20 mouse cellular contexts compared by ENCODE assay signal in genomic region chr7:25192110-25192509, GRCm38 (mm10). TPM values are rescaled to one million over a fixed set of nuclear protein-coding genes. Genes with fewer than 3 reads are reported as not detected.
DNase-seq lines count a peak whose midpoint lies in the region; ATAC-seq lines count a peak whose summit lies in the region.
"Had no signal": no experiment of that assay in that cellular context is flagged by ENCODE, and none has a peak within 500 bp of the region (broad histone marks: within the 10 kb centered on the region; RNA-seq: fewer than 3 reads in every experiment).

No protein-coding gene starts in this region.

- no peak overlapping the region for H3K9ac ChIP-seq in forebrain, embryonic 14.5 days (ENCODE audit: low read length)
- H3K9ac ChIP-seq in forebrain, embryonic 13.5 days = no peak overlapping the region
- H3K9ac ChIP-seq in midbrain, embryonic 14.5 days (replicated peaks; ENCODE audit: low read length) = no peak overlapping the region
- H3K9ac ChIP-seq in midbrain, embryonic 16.5 days (ENCODE audit: low read depth, low read length) = no peak overlapping the region
- H3K9ac ChIP-seq: intestine, embryonic 15.5 days; limb, embryonic 12.5 days; liver, embryonic 13.5 days had no signal

- 83% methylated on average over 8 of the region's 8 CpGs for WGBS in forebrain, embryonic 14.5 days
- 79% methylated on average over 8 of the region's 8 CpGs for WGBS in forebrain, embryonic 13.5 days
- WGBS in midbrain, embryonic 14.5 days = 65% methylated on average over 8 of the region's 8 CpGs
- 71% methylated on average over 8 of the region's 8 CpGs for WGBS in midbrain, embryonic 10.5 days
- 60% methylated on average over 8 of the region's 8 CpGs for WGBS in midbrain, embryonic 16.5 days

- no peak overlapping the region for H3K4me2 ChIP-seq in forebrain, embryonic 14.5 days (ENCODE audit: low read length)
- no peak overlapping the region for H3K4me2 ChIP-seq in forebrain, embryonic 13.5 days
- H3K4me2 ChIP-seq in midbrain, embryonic 14.5 days (ENCODE audit: low read length) = no peak overlapping the region
- H3K4me2 ChIP-seq in midbrain, embryonic 16.5 days (ENCODE audit: low read length) = no peak overlapping the region
- H3K4me2 ChIP-seq: intestine, embryonic 15.5 days; limb, embryonic 12.5 days; liver, embryonic 13.5 days had no signal

- no peaks in the 10 kb centered on the region for H3K4me1 ChIP-seq in forebrain, embryonic 14.5 days (ENCODE audit: control insufficient read depth, insufficient read depth, low read length)
- peaks cover 3% of the 10 kb centered on the region; the same call in 1 of the 2 replicates for H3K4me1 ChIP-seq in forebrain, embryonic 13.5 days
- H3K4me1 ChIP-seq in midbrain, embryonic 14.5 days (ENCODE audit: control insufficient read depth, insufficient read depth, low read length) = no peaks in the 10 kb centered on the region
- H3K4me1 ChIP-seq in midbrain, embryonic 10.5 days = peaks cover 4% of the 10 kb centered on the region; the same call in 1 of the 2 replicates
- no peaks in the 10 kb centered on the region for H3K4me1 ChIP-seq in midbrain, embryonic 16.5 days (ENCODE audit: control insufficient read depth, insufficient read depth, low read length)
- H3K4me1 ChIP-seq: heart, embryonic 10.5 days; intestine, embryonic 15.5 days had no signal

- H3K27ac ChIP-seq in forebrain, embryonic 14.5 days (ENCODE audit: low read depth, low read length) = no peak overlapping the region
- no peak overlapping the region for H3K27ac ChIP-seq in forebrain, embryonic 13.5 days
- H3K27ac ChIP-seq in midbrain, embryonic 14.5 days (replicated peaks; ENCODE audit: low read depth, low read length) = no peak overlapping the region
- no peak overlapping the region for H3K27ac ChIP-seq in midbrain, embryonic 10.5 days (replicated peaks)
- H3K27ac ChIP-seq in midbrain, embryonic 16.5 days (ENCODE audit: low read length) = 0 out of 2 replicates have a peak overlapping the region, but pooled peaks have one; percentile 22
- H3K27ac ChIP-seq: heart, embryonic 10.5 days; intestine, embryonic 15.5 days; limb, embryonic 12.5 days; liver, embryonic 13.5 days had no signal

- peak; percentile 22 for DNase-seq in forebrain, embryonic 14.5 days (ENCODE audit: low spot score)
- DNase-seq in midbrain, embryonic 14.5 days = peak; percentile 71
- no peak for DNase-seq in midbrain, embryonic 10.5 days (ENCODE audit: low spot score)
- peak; percentile 74 for DNase-seq in ZHBTc4 (ENCODE audit: low read depth, low spot score)
- DNase-seq in spleen, adult 18-20 months = no peak
- no peak for DNase-seq in left cerebral cortex, postnatal 14 days (ENCODE audit: low spot score in 2 of 2)
- DNase-seq: adrenal gland, postnatal 25 days; cerebellum, adult 11 months; heart, postnatal 4 days; kidney, adult 8-10 months; kidney, postnatal 14 days; liver, embryonic 13.5 days; lung, adult 2 months; right cerebral cortex, postnatal 14 days; thymus, postnatal 36 days had no signal

- no peaks in the 10 kb centered on the region for H3K9me3 ChIP-seq in forebrain, embryonic 14.5 days (replicated peaks; ENCODE audit: control insufficient read depth, low read length)
- no peaks in the 10 kb centered on the region for H3K9me3 ChIP-seq in forebrain, embryonic 13.5 days (replicated peaks)
- H3K9me3 ChIP-seq in midbrain, embryonic 14.5 days (ENCODE audit: control insufficient read depth, low read length) = no peaks in the 10 kb centered on the region
- H3K9me3 ChIP-seq in midbrain, embryonic 10.5 days (replicated peaks) = no peaks in the 10 kb centered on the region
- no peaks in the 10 kb centered on the region for H3K9me3 ChIP-seq in midbrain, embryonic 16.5 days (replicated peaks; ENCODE audit: control insufficient read depth, low read length, poor library complexity, severe bottlenecking)
- H3K9me3 ChIP-seq: heart, embryonic 10.5 days; intestine, embryonic 15.5 days; limb, embryonic 12.5 days; liver, embryonic 13.5 days had no signal

- no peaks in the 10 kb centered on the region for H3K27me3 ChIP-seq in forebrain, embryonic 14.5 days (replicated peaks; ENCODE audit: control insufficient read depth, insufficient read depth, low read length)
- H3K27me3 ChIP-seq in forebrain, embryonic 13.5 days = no peaks in the 10 kb centered on the region
- H3K27me3 ChIP-seq in midbrain, embryonic 14.5 days (ENCODE audit: control insufficient read depth, insufficient read depth, low read length) = no peaks in the 10 kb centered on the region
- no peaks in the 10 kb centered on the region for H3K27me3 ChIP-seq in midbrain, embryonic 10.5 days (ENCODE audit: low read depth, poor library complexity, severe bottlenecking)
- no peaks in the 10 kb centered on the region for H3K27me3 ChIP-seq in midbrain, embryonic 16.5 days (ENCODE audit: control insufficient read depth, insufficient read depth, low read depth, low read length)
- H3K27me3 ChIP-seq: intestine, embryonic 15.5 days; limb, embryonic 12.5 days; liver, embryonic 13.5 days had no signal

- no peak overlapping the region for H3K4me3 ChIP-seq in forebrain, embryonic 14.5 days (ENCODE audit: low read depth, low read length)
- H3K4me3 ChIP-seq in forebrain, embryonic 13.5 days = no peak overlapping the region
- H3K4me3 ChIP-seq in midbrain, embryonic 14.5 days (replicated peaks; ENCODE audit: low read depth, low read length) = no peak overlapping the region
- no peak overlapping the region for H3K4me3 ChIP-seq in midbrain, embryonic 10.5 days
- H3K4me3 ChIP-seq in midbrain, embryonic 16.5 days (ENCODE audit: low read depth, low read length) = no peak overlapping the region; the same call in 1 of the 2 replicates
- H3K4me3 ChIP-seq: heart, embryonic 10.5 days; intestine, embryonic 15.5 days; limb, embryonic 12.5 days; liver, embryonic 13.5 days had no signal

- H3K36me3 ChIP-seq in forebrain, embryonic 14.5 days (ENCODE audit: control insufficient read depth, insufficient read depth, low read length) = no peaks in the 10 kb centered on the region
- H3K36me3 ChIP-seq in forebrain, embryonic 13.5 days (ENCODE audit: poor library complexity, severe bottlenecking) = no peaks in the 10 kb centered on the region
- no peaks in the 10 kb centered on the region for H3K36me3 ChIP-seq in midbrain, embryonic 14.5 days (ENCODE audit: control insufficient read depth, insufficient read depth, low read length)
- no peaks in the 10 kb centered on the region for H3K36me3 ChIP-seq in midbrain, embryonic 10.5 days
- no peaks in the 10 kb centered on the region for H3K36me3 ChIP-seq in midbrain, embryonic 16.5 days (ENCODE audit: control insufficient read depth, insufficient read depth, low read length)
- H3K36me3 ChIP-seq: heart, embryonic 10.5 days; intestine, embryonic 15.5 days; limb, embryonic 12.5 days; liver, embryonic 13.5 days had no signal

- intact Hi-C loops in left cerebral cortex, postnatal 14 days (cut with DNase I) = no loop called here

- ATAC-seq in forebrain, embryonic 14.5 days = no peak
- ATAC-seq in forebrain, embryonic 13.5 days = no peak
- no peak for ATAC-seq in midbrain, embryonic 14.5 days (ENCODE audit: low FRiP score, low TSS enrichment)
- peak; percentile 71 for ATAC-seq in midbrain, embryonic 16.5 days
- ATAC-seq: intestine, embryonic 15.5 days had no signal

RNA-seq across cellular contexts. Expression of gene Pou2f2, which starts 12.6 kb away (rescaled TPM):
- polyA plus RNA-seq in forebrain, embryonic 14.5 days (2014; fragmentation: Nextera tagmentation; extraction: Ambion mirVana) = 15.5 and 21.1 TPM in 2 replicates
- polyA plus RNA-seq in forebrain, embryonic 13.5 days (2015; fragmentation: Nextera tagmentation; extraction: Ambion mirVana) = 21.9 and 22.2 TPM in 2 replicates
- 40.6 and 46.7 TPM in 2 replicates for polyA plus RNA-seq in midbrain, embryonic 14.5 days (2014; fragmentation: Nextera tagmentation; extraction: Ambion mirVana)
- polyA plus RNA-seq in midbrain, embryonic 10.5 days (2016; fragmentation: Nextera tagmentation; extraction: Ambion mirVana) = 13.6 and 26.5 TPM in 2 replicates
- 42.9 and 56.4 TPM in 2 replicates for polyA plus RNA-seq in midbrain, embryonic 16.5 days (2015; fragmentation: Nextera tagmentation; extraction: Ambion mirVana)
- total RNA-seq in left cerebral cortex, postnatal 14 days (2021) = 10 to 100 TPM; 11.5 to 13.0 TPM

RNA-seq across cellular contexts. Expression of gene Dedd2, which starts 28.3 kb away (rescaled TPM):
- polyA plus RNA-seq in forebrain, embryonic 14.5 days (2014; fragmentation: Nextera tagmentation; extraction: Ambion mirVana) = 10.8 and 12.5 TPM in 2 replicates
- polyA plus RNA-seq in forebrain, embryonic 13.5 days (2015; fragmentation: Nextera tagmentation; extraction: Ambion mirVana) = 11.0 and 12.5 TPM in 2 replicates
- polyA plus RNA-seq in midbrain, embryonic 14.5 days (2014; fragmentation: Nextera tagmentation; extraction: Ambion mirVana) = 15.7 and 15.9 TPM in 2 replicates
- polyA plus RNA-seq in midbrain, embryonic 10.5 days (2016; fragmentation: Nextera tagmentation; extraction: Ambion mirVana) = 8.4 TPM in 2 replicates
- 14.1 and 14.6 TPM in 2 replicates for polyA plus RNA-seq in midbrain, embryonic 16.5 days (2015; fragmentation: Nextera tagmentation; extraction: Ambion mirVana)
- 10 to 100 TPM; 25.0 to 26.0 TPM for total RNA-seq in left cerebral cortex, postnatal 14 days (2021)

RNA-seq across cellular contexts. Expression of gene Zfp526, which starts 29.1 kb away (rescaled TPM):
- 2.3 and 2.8 TPM in 2 replicates for polyA plus RNA-seq in forebrain, embryonic 14.5 days (2014; fragmentation: Nextera tagmentation; extraction: Ambion mirVana)
- 2.0 and 2.1 TPM in 2 replicates for polyA plus RNA-seq in forebrain, embryonic 13.5 days (2015; fragmentation: Nextera tagmentation; extraction: Ambion mirVana)
- 2.5 TPM in 2 replicates for polyA plus RNA-seq in midbrain, embryonic 14.5 days (2014; fragmentation: Nextera tagmentation; extraction: Ambion mirVana)
- 2.7 and 2.8 TPM in 2 replicates for polyA plus RNA-seq in midbrain, embryonic 10.5 days (2016; fragmentation: Nextera tagmentation; extraction: Ambion mirVana)
- polyA plus RNA-seq in midbrain, embryonic 16.5 days (2015; fragmentation: Nextera tagmentation; extraction: Ambion mirVana) = 1.7 TPM in 2 replicates
- 10 to 100 TPM in 1 of 2 experiments, 1 to 10 TPM in 1; 9.2 to 10.3 TPM for total RNA-seq in left cerebral cortex, postnatal 14 days (2021)

RNA-seq across cellular contexts. Expression of gene Gsk3a, which starts 45.5 kb away (rescaled TPM):
- 20.2 and 20.5 TPM in 2 replicates for polyA plus RNA-seq in forebrain, embryonic 14.5 days (2014; fragmentation: Nextera tagmentation; extraction: Ambion mirVana)
- polyA plus RNA-seq in forebrain, embryonic 13.5 days (2015; fragmentation: Nextera tagmentation; extraction: Ambion mirVana) = 11.2 and 12.9 TPM in 2 replicates
- polyA plus RNA-seq in midbrain, embryonic 14.5 days (2014; fragmentation: Nextera tagmentation; extraction: Ambion mirVana) = 20.7 and 26.0 TPM in 2 replicates
- polyA plus RNA-seq in midbrain, embryonic 10.5 days (2016; fragmentation: Nextera tagmentation; extraction: Ambion mirVana) = 9.3 and 10.5 TPM in 2 replicates
- polyA plus RNA-seq in midbrain, embryonic 16.5 days (2015; fragmentation: Nextera tagmentation; extraction: Ambion mirVana) = 16.2 and 17.8 TPM in 2 replicates
- 100 to 1,000 TPM; 201 to 203 TPM for total RNA-seq in left cerebral cortex, postnatal 14 days (2021)

RNA-seq across cellular contexts. Expression of gene Erf, which starts 58.5 kb away (rescaled TPM):
- polyA plus RNA-seq in forebrain, embryonic 14.5 days (2014; fragmentation: Nextera tagmentation; extraction: Ambion mirVana) = 7.7 and 8.2 TPM in 2 replicates
- 5.5 and 5.8 TPM in 2 replicates for polyA plus RNA-seq in forebrain, embryonic 13.5 days (2015; fragmentation: Nextera tagmentation; extraction: Ambion mirVana)
- 2.2 and 4.8 TPM in 2 replicates for polyA plus RNA-seq in midbrain, embryonic 14.5 days (2014; fragmentation: Nextera tagmentation; extraction: Ambion mirVana)
- 6.9 and 7.3 TPM in 2 replicates for polyA plus RNA-seq in midbrain, embryonic 10.5 days (2016; fragmentation: Nextera tagmentation; extraction: Ambion mirVana)
- polyA plus RNA-seq in midbrain, embryonic 16.5 days (2015; fragmentation: Nextera tagmentation; extraction: Ambion mirVana) = 2.3 and 2.8 TPM in 2 replicates
- 10 to 100 TPM; 68.6 to 70.7 TPM for total RNA-seq in left cerebral cortex, postnatal 14 days (2021)

Comparison
In these comparisons a context has a peak if more than half of its experiments do, and no peak if none do; other contexts are left out.
1. DNase-seq: peak in forebrain, embryonic 14.5 days (single experiment), midbrain, embryonic 14.5 days (single experiment) and ZHBTc4 (single experiment); none in midbrain, embryonic 10.5 days (single experiment), spleen, adult 18-20 months (0 of 2) and left cerebral cortex, postnatal 14 days (0 of 2).